Mouse (Mus musculus) adrenal gland, adult (tissue): Measurements from ENCODE around the gene Folr1.

Experiments used
- DNase-seq, 2 experiments: peaks; one replicate each; pipeline ENCODE4 v3.0.0; 2022 to 2023; ENCODE audit warnings: low spot score in 1 of 2; ENCODE audit not compliant: inconsistent age in 2 of 2

Folr1 gene

GRCm38 (mm10) chr7:101870629-101871028 lies at the start of gene Folr1:
Gene Folr1, minus strand, starts transcription at chr7:101870788.
- DNase-seq, result no peak

- peak; percentile 46 to 89 for DNase-seq
Measured at GRCm38 (mm10) chr7:101918071-101918470, 47.5 kb upstream of the Folr1 start.

- DNase-seq, result no peak
Measured at GRCm38 (mm10) chr7:101911982-101912381, 41.4 kb upstream of the Folr1 start.

- no peak for DNase-seq
Measured at GRCm38 (mm10) chr7:101910138-101910537, 39.5 kb upstream of the Folr1 start.

- DNase-seq, result no peak
Measured at GRCm38 (mm10) chr7:101908367-101908766, 37.8 kb upstream of the Folr1 start.

- DNase-seq, result peak in 1 of 2 experiments; percentile 66
Measured at GRCm38 (mm10) chr7:101906696-101907095, 36.1 kb upstream of the Folr1 start.

- no peak for DNase-seq
Measured at GRCm38 (mm10) chr7:101906287-101906681, 35.7 kb upstream of the Folr1 start, which contains the start of gene Tomt. Gene Tomt, minus strand, starts transcription at chr7:101906359.

GRCm38 (mm10) chr7:101905561-101906286 lies 35.1 kb upstream of the Folr1 start, which contains the start of gene Lamtor1:
Gene Lamtor1, plus strand, starts transcription at chr7:101905904.
- DNase-seq, result peak; percentile 100

- no peak for DNase-seq
Measured at GRCm38 (mm10) chr7:101902846-101903245, 32.3 kb upstream of the Folr1 start.

GRCm38 (mm10) chr7:101901969-101902368 lies 31.4 kb upstream of the Folr1 start:
- no peak for DNase-seq

- DNase-seq, result no peak
Measured at GRCm38 (mm10) chr7:101900331-101901097, 29.9 kb upstream of the Folr1 start.

- peak; percentile 98 to 99 for DNase-seq
Measured at GRCm38 (mm10) chr7:101896104-101897066, 25.8 kb upstream of the Folr1 start.

GRCm38 (mm10) chr7:101895695-101896094 lies 25.1 kb upstream of the Folr1 start:
- no peak for DNase-seq

GRCm38 (mm10) chr7:101888460-101888859 lies 17.9 kb upstream of the Folr1 start:
- DNase-seq, result no peak

- DNase-seq, result no peak
Measured at GRCm38 (mm10) chr7:101886274-101886673, 15.7 kb upstream of the Folr1 start.

GRCm38 (mm10) chr7:101884160-101884559 lies 13.6 kb upstream of the Folr1 start:
- DNase-seq, result no peak

GRCm38 (mm10) chr7:101882413-101883154 lies 12.0 kb upstream of the Folr1 start:
- DNase-seq, result peak in 1 of 2 experiments; percentile 66

GRCm38 (mm10) chr7:101880855-101881254 lies 10.3 kb upstream of the Folr1 start:
- no peak for DNase-seq

- peak; percentile 62 to 78 for DNase-seq
Measured at GRCm38 (mm10) chr7:101875978-101876377, 5.4 kb upstream of the Folr1 start.

- DNase-seq, result peak; percentile 31 to 75
Measured at GRCm38 (mm10) chr7:101871296-101871695, 708 bp upstream of the Folr1 start.
